Mouse (Mus musculus) neural tube, embryonic 15.5 days (tissue): ENCODE data around the gene Cant1. TPM values are rescaled to one million over a fixed set of nuclear protein-coding genes. Genes with fewer than 3 reads are reported as not detected.
"Not testable (repeated sequence)": the region's sequence is repeated elsewhere in the genome, so short reads cannot be mapped to it uniquely, and the experiment has no call there.

Experiments used
- ATAC-seq: fragments of 200-750 bp; cut with Nextera tagmentation; 2 replicates; pipeline ENCODE4 v1.8.0; 2017; ENCODE audit warnings: mild to moderate bottlenecking, moderate TSS enrichment, moderate library complexity; ENCODE audit not compliant: low FRiP score
- H3K27ac ChIP-seq: fragments of 300-500 bp; sonication (generic); replicated peaks from 2 replicates; pipeline ENCODE4 v1.5.1; 2015; ENCODE audit warnings: mild to moderate bottlenecking, inconsistent platforms
- H3K27me3 ChIP-seq: fragments of 300-500 bp; sonication (generic); replicated peaks from 2 replicates; pipeline ENCODE4 v1.6.1; 2015; ENCODE audit warnings: inconsistent platforms
- H3K36me3 ChIP-seq: fragments of 300-500 bp; sonication (generic); 2 replicates; pipeline ENCODE4 v1.6.1; 2015; ENCODE audit warnings: inconsistent platforms
- H3K4me1 ChIP-seq: fragments of 300-500 bp; sonication (generic); 2 replicates; pipeline ENCODE4 v1.6.1; 2015; ENCODE audit warnings: inconsistent platforms
- H3K4me2 ChIP-seq: fragments of 300-500 bp; sonication (generic); 2 replicates; pipeline ENCODE4 v1.6.1; 2015; ENCODE audit warnings: inconsistent platforms, mild to moderate bottlenecking, moderate library complexity
- H3K4me3 ChIP-seq: fragments of 300-500 bp; sonication (generic); replicated peaks from 2 replicates; pipeline ENCODE4 v1.5.1; 2015; ENCODE audit warnings: mild to moderate bottlenecking, inconsistent platforms
- H3K9ac ChIP-seq: fragments of 300-500 bp; sonication (generic); replicated peaks from 2 replicates; pipeline ENCODE4 v1.6.1; 2015; ENCODE audit warnings: mild to moderate bottlenecking, inconsistent platforms
- H3K9me3 ChIP-seq: fragments of 300-500 bp; sonication (generic); replicated peaks from 2 replicates; pipeline ENCODE4 v1.6.1; 2016; ENCODE audit warnings: inconsistent platforms
- WGBS: fragments of 180-500 bp; shearing (Covaris S2); methylation state at CpG from one replicate; pipeline ENCODE4 v1.1.7; 2015; ENCODE audit warnings: mixed read lengths; 5-methylcytosine and 5-hydroxymethylcytosine counted together
- polyA plus RNA-seq: library from polyadenylated mRNA; unstranded; fragments of >200 nt; fragmentation: Nextera tagmentation; extraction: Ambion mirVana; gene quantifications from 2 replicates; pipeline ENCODE4 v1.2.1, GENCODE M21; 2015

Cant1 gene
- polyA plus RNA-seq, 1 experiment from 2014 or later = 29.4 TPM

DNA sequence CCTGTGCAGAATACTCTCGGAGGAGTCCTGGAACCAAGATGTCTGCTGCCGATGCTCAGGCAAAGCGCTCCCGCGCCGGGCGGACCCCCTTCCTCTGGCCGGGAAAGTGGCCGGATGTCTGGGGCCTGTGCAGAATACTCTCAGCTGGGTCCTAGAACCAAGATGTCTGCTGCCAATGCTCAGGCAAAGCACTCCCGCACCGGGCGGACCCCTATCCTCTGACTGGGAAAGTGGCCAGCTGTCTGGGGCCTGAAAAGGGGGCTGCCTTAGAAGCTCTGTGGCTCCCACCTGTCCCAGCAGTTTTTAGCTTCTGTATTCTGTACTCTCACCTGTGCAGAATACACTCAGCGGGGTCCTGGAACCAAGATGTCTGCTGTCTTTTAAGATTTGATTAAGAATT, 31.1 kb downstream of the Cant1 start:
- H3K4me3 ChIP-seq, ATAC-seq, H3K27me3 ChIP-seq, H3K9ac ChIP-seq, H3K9me3 ChIP-seq, H3K4me2 ChIP-seq, H3K27ac ChIP-seq, H3K36me3 ChIP-seq, H3K4me1 ChIP-seq: not testable (repeated sequence)
- 86% methylated on average over 13 of the region's 13 CpGs for WGBS

DNA sequence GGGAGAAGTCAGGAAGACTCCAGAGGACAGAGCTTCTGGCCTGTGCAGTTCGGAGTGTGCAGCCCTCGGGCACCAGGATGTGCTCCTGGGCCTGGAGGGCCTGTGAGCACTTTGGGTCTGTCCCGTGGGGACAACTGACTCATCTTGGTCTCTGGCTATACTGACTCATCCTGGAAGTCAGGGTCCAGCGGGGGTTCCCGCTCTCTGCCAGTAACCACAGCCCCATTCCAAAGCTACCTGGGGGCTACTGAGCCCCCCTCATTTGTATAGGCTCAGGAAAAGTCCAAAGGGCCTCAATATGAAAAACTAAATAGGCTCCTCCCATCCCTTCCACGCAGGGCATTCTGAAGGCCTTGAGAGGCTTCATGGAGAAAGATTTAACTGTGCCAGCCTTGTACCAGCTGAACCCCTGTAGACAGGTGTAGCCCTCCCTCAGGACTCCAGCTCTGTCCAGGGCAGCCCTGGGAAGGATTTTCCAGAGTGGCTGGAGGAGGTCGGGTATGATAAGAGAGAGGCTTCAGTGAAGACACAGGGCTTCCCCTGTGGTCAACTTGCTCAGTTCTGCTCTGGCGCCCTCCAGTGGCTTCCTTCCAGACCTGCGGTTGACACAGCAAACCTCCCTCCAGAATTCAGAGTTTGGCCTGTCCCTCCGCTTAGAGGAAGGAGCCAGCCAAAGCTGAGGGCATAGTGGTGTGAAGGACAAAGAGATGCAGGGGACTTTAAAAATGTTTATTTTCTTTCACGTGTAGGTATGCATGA, 39.5 kb downstream of the Cant1 start:
- no peak overlapping the region for H3K9ac ChIP-seq
- no peaks in the 10 kb centered on the region for H3K9me3 ChIP-seq
- H3K27ac ChIP-seq = no peak overlapping the region
- H3K36me3 ChIP-seq = no peaks in the 10 kb centered on the region
- 50% methylated on average over 11 of the region's 11 CpGs for WGBS
- H3K4me1 ChIP-seq = peaks cover 12% of the 10 kb centered on the region
- 0 out of 2 replicates have a peak, but pooled peaks have one; percentile 21 for ATAC-seq
- no peak overlapping the region for H3K4me2 ChIP-seq
- no peaks in the 10 kb centered on the region for H3K27me3 ChIP-seq
- H3K4me3 ChIP-seq = no peak overlapping the region

- no peaks in the 10 kb centered on the region for H3K36me3 ChIP-seq
- peaks cover 12% of the 10 kb centered on the region for H3K4me1 ChIP-seq
- no peaks in the 10 kb centered on the region for H3K9me3 ChIP-seq
- H3K9ac ChIP-seq = no peak overlapping the region
- no peak for ATAC-seq
- H3K27me3 ChIP-seq = no peaks in the 10 kb centered on the region
- no peak overlapping the region for H3K27ac ChIP-seq
- H3K4me3 ChIP-seq = no peak overlapping the region
- 85% methylated on average over 6 of the region's 6 CpGs for WGBS
- no peak overlapping the region for H3K4me2 ChIP-seq
Measured at GRCm38 (mm10) chr11:118378656-118379055, 40.2 kb downstream of the Cant1 start.

GRCm38 (mm10) chr11:118376323-118376722, 42.6 kb downstream of the Cant1 start:
- not testable (repeated sequence) for H3K36me3 ChIP-seq, H3K27ac ChIP-seq, H3K9me3 ChIP-seq, H3K9ac ChIP-seq, H3K4me3 ChIP-seq, H3K4me2 ChIP-seq, ATAC-seq, H3K27me3 ChIP-seq
- H3K4me1 ChIP-seq = peaks cover 12% of the 10 kb centered on the region

DNA sequence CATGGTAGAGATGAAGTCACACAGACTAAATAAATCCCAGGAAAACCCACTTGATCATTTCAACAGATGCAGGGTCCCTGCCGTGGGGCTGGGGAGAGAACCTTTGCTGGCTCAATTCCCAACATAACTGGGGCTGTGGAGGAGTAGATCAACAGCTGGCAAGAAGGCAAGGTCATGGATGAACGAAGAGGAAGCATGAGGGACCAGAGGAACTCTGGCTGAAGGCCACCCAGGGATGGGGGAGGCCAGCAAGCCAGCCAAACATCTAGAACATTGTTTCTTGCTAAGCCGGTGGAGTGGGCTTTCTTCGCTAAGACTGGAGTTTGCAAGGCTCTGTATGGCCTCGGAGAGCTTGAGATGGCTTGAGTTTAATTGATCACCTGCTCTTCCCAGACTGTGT, 43.0 kb downstream of the Cant1 start:
- WGBS = 82% methylated on average over 5 of the region's 5 CpGs

DNA sequence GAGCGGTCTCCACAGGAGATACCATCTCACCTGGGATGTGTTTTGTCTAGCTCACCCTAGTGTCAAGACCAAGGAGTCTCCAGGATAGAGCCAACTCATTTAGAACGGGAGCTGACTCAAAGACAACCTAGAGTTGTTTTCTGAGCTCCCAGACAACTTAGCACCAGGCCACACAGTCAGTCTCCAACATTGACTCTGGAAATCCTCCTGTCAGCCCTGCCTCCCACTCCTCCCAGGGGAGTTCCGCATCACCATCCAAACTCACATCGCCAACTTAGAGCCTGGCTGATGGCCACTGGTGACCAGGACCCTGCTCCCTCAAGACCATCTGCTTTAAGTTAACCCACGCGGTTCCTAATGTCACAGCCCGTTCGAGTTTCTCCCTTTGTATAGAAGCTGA, 43.4 kb downstream of the Cant1 start:
- H3K4me3 ChIP-seq = no peak overlapping the region
- 86% methylated on average over 8 of the region's 8 CpGs for WGBS
- ATAC-seq = no peak

More for the DNA sequence above, 43.0 kb downstream of the Cant1 start:
- no peak for ATAC-seq
- Histone ChIP-seq H3K4me2 (no peak overlapping the region), H3K27ac (no peak overlapping the region), H3K4me1 (peaks cover 12% of the 10 kb centered on the region), H3K27me3 (no peaks in the 10 kb centered on the region), H3K4me3 (no peak overlapping the region), H3K9me3 (no peaks in the 10 kb centered on the region), H3K9ac (no peak overlapping the region), H3K36me3 (no peaks in the 10 kb centered on the region)

DNA sequence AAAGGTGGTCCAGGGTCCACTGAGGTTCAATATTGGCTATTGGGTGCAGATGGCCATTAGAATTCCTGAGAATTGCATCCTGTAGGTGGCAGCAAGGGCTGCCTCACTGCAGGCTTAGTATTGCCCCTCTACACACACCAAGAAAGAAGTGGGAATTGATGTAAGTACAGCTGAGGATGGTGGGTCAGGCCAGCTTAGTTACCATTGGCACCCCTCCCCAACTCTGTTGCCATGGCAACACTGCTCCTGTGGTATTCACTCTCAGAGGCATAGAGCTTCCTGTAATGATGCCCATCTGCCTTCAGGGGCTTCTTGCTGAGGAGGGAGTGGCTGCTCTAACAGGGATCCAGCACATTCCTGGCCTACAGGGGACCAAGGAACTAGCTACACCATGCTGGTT, 43.9 kb downstream of the Cant1 start:
- Histone ChIP-seq H3K9me3 (no peaks in the 10 kb centered on the region), H3K4me1 (peaks cover 12% of the 10 kb centered on the region), H3K36me3 (no peaks in the 10 kb centered on the region), H3K27me3 (no peaks in the 10 kb centered on the region), H3K27ac (no peak overlapping the region), H3K9ac (no peak overlapping the region), H3K4me3 (no peak overlapping the region), H3K4me2 (no peak overlapping the region)
- no peak for ATAC-seq

More for the DNA sequence above, 43.4 kb downstream of the Cant1 start:
- no peak overlapping the region for H3K9ac ChIP-seq
- no peaks in the 10 kb centered on the region for H3K36me3 ChIP-seq
- no peak overlapping the region for H3K4me2 ChIP-seq
- H3K4me1 ChIP-seq = peaks cover 12% of the 10 kb centered on the region
- no peaks in the 10 kb centered on the region for H3K27me3 ChIP-seq
- no peaks in the 10 kb centered on the region for H3K9me3 ChIP-seq
- no peak overlapping the region for H3K27ac ChIP-seq

GRCm38 (mm10) chr11:118374506-118374905, 44.4 kb downstream of the Cant1 start:
- H3K9me3 ChIP-seq = no peaks in the 10 kb centered on the region
- no peaks in the 10 kb centered on the region for H3K27me3 ChIP-seq
- WGBS = 72% methylated on average over 5 of the region's 5 CpGs
- H3K4me3 ChIP-seq = no peak overlapping the region
- no peak overlapping the region for H3K27ac ChIP-seq
- no peak for ATAC-seq
- no peaks in the 10 kb centered on the region for H3K36me3 ChIP-seq
- no peak overlapping the region for H3K9ac ChIP-seq
- peaks cover 11% of the 10 kb centered on the region for H3K4me1 ChIP-seq
- no peak overlapping the region for H3K4me2 ChIP-seq

- Histone ChIP-seq H3K36me3 (no peaks in the 10 kb centered on the region), H3K4me1 (peaks cover 7% of the 10 kb centered on the region; the same call in 1 of the 2 replicates), H3K9me3 (no peaks in the 10 kb centered on the region), H3K4me3 (no peak overlapping the region), H3K27me3 (no peaks in the 10 kb centered on the region), H3K27ac (no peak overlapping the region), H3K4me2 (no peak overlapping the region), H3K9ac (no peak overlapping the region)
- ATAC-seq = no peak
- WGBS = 66% methylated on average over 7 of the region's 7 CpGs
Measured at GRCm38 (mm10) chr11:118372641-118373040, 46.2 kb downstream of the Cant1 start.

- ATAC-seq = no peak
- H3K27me3 ChIP-seq = no peaks in the 10 kb centered on the region
- WGBS = 82% methylated on average over 7 of the region's 7 CpGs
Measured at GRCm38 (mm10) chr11:118371876-118372275, 47.0 kb downstream of the Cant1 start.

GRCm38 (mm10) chr11:118369657-118370056, 49.2 kb downstream of the Cant1 start:
- 74% methylated on average over 8 of the region's 8 CpGs for WGBS
- no peak overlapping the region for H3K27ac ChIP-seq
- no peaks in the 10 kb centered on the region for H3K36me3 ChIP-seq
- H3K27me3 ChIP-seq = no peaks in the 10 kb centered on the region
- ATAC-seq = no peak
- no peak overlapping the region for H3K4me3 ChIP-seq
- no peaks in the 10 kb centered on the region for H3K9me3 ChIP-seq
- H3K4me2 ChIP-seq = no peak overlapping the region
- no peak overlapping the region for H3K9ac ChIP-seq
- H3K4me1 ChIP-seq = no peaks in the 10 kb centered on the region

More at GRCm38 (mm10) chr11:118371876-118372275, 47.0 kb downstream of the Cant1 start:
- no peaks in the 10 kb centered on the region for H3K9me3 ChIP-seq
- no peak overlapping the region for H3K4me2 ChIP-seq
- no peak overlapping the region for H3K4me3 ChIP-seq
- H3K9ac ChIP-seq = no peak overlapping the region
- H3K27ac ChIP-seq = no peak overlapping the region
- H3K36me3 ChIP-seq = no peaks in the 10 kb centered on the region
- H3K4me1 ChIP-seq = peaks cover 7% of the 10 kb centered on the region; the same call in 1 of the 2 replicates

- Histone ChIP-seq H3K4me2 (no peak overlapping the region), H3K27ac (no peak overlapping the region), H3K36me3 (no peaks in the 10 kb centered on the region), H3K9ac (no peak overlapping the region), H3K4me1 (no peaks in the 10 kb centered on the region), H3K9me3 (no peaks in the 10 kb centered on the region), H3K4me3 (no peak overlapping the region), H3K27me3 (no peaks in the 10 kb centered on the region)
- ATAC-seq = no peak
- WGBS = 87% methylated on average over 5 of the region's 5 CpGs
Measured at GRCm38 (mm10) chr11:118369251-118369650, 49.6 kb downstream of the Cant1 start.
